Mouse (Mus musculus): ENCODE data around the gene Atad2b. TPM values are rescaled to one million over a fixed set of nuclear protein-coding genes. Genes with fewer than 3 reads are reported as not detected.

The Atad2b gene
- polyA plus RNA-seq (2015; fragmentation: Nextera tagmentation; extraction: Ambion mirVana): 4.8 and 5.2 TPM in 2 replicates

DNA sequence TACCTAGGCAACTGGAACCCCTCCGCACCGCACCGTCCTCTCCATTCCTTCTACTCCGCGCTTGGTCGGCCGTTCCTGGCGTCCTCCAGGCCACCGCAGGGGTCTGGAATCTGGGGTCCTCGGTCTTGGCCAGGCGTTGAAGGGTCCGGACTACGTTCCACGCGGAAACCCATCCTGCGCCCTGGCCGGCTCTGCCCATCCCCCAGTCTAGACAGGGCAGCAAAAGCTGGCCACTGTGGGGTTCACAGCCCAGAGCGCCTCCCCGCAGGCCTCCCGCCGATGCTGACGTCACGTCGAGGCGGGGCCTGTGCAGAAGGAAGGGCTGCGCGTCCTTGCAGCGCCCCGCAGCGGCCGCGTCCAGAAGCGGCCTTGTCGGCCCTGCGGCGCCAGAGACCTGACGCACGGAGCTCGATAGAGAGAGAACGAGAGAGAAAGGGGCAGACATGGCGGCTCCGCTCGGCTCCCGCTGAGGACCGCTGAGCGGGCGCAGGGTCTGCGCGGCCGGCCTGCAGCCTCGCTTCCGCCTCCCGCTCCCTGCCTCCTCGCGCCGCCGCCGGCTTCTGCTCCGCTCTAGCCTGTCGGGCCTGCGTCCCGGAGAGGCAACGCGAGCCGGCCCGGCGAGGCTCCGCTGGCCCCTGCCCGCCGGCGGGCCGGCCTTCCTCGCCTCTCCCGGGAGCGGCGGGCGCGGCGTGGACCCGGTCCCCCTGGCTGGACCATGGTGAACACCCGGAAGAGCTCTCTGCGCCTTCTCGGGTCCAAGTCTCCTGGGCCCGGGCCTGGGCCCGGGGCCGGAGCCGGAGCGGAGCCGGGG, at the start of gene Atad2b:
Gene Atad2b (plus strand): TSS at position 360 of the 811 bp plus-strand sequence.

DNA sequence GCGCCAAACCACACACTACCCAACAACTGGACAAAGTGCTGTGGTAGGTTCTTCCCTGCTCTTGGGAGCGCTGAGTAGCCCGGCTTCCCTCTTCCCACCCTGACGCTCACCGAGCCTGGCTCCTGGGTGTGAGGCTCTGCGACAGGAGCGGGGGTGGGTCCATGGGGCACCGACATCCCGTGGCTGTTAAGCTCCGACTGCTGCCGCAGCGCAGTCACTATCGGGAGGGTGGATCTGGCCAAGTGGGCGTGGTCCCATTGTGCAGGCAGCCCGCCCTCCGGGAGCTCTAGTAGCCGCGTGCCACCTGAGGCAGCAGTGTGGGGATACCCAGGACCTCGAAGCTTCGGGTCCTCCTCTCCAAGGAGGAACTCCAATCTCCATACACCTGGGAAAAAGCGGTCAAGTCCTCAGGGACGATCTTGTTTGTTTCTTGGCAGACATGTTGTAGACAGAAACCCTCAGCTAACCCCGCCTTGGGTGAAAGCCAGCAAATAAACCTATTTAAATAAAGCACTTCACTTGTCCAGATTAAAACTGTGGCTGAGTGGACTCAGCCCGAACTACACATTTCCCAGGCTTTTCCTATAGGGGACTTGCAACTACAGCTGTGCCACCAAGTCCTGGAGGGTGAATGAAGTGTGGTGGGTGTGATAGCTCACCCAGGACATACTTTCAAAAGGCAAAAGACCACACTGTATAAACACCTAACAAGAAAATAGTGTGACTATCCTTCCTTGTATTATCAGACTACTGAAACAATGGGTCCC, 42.8 kb upstream of the Atad2b start, which contains the start of gene Mfsd2b:
Gene Mfsd2b (minus strand): TSS at position 199 of the 767 bp plus-strand sequence.

DNA sequence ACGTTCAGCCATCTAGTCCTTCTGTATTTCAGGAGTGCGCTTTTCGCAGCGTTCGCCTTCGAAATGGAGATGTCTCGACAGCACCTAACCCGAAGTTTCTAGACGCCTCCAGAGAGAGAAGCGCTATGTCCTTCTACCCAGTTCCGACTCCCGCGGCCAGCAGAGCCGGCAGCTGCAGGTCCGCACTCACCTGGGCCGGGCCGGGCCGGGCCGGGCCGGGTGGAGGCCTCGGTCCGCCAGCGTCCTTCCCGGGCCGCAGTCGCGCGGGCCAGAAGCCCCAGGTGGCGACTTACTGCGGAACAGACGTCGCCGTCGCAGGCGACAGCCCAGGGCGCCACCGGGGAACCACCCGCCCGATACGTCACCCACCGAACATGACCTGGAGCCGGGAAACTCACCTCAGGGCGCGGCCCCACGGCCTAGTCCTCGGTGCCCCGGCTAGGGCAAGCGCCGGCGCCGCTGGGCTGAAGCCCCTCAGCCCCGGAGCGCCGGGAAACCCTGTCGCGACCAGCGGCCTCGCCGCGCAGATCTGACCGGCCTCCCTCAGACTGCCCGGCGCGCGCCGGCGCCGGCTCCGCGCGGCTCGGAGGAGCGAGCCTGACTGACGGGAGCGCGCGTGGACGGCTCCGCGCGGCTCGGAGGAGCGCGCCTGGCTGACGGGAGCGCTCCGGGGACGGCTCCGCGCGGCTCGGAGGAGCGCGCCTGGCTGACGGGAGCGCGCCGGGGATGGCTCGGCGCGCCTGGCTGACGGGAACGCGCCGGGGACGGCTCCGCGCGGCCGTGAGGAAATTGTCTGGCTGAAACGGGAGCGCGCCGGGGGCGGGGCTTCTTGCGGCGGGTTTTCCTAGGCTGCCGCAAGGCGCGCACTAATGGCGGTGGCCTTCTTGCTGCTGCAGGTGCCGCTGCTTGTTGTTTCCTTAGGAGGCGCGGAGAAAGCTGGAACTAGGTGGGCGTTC, 9.9 kb upstream of the Atad2b start, which contains the start of gene Ubxn2a:
Gene Ubxn2a (minus strand): TSS at position 755 of the 956 bp plus-strand sequence.

Other genes starting within 250 kb of the Atad2b start
- 0.15 and 0.16 TPM in 2 replicates for gene Fam228a, start 178.9 kb upstream of the Atad2b start, polyA plus RNA-seq (2015; fragmentation: Nextera tagmentation; extraction: Ambion mirVana)
- gene Pfn4, start 148.3 kb upstream of the Atad2b start, polyA plus RNA-seq (2015; fragmentation: Nextera tagmentation; extraction: Ambion mirVana): 1.7 TPM in 2 replicates
- gene Fam228b, start 148.1 kb upstream of the Atad2b start, polyA plus RNA-seq (2015; fragmentation: Nextera tagmentation; extraction: Ambion mirVana): 1.1 and 1.2 TPM in 2 replicates
- 130 and 131 TPM in 2 replicates for gene Sf3b6, start 99.8 kb upstream of the Atad2b start, polyA plus RNA-seq (2015; fragmentation: Nextera tagmentation; extraction: Ambion mirVana)
- 1.7 and 3.5 TPM in 2 replicates for gene Fkbp1b, start 75.8 kb upstream of the Atad2b start, polyA plus RNA-seq (2015; fragmentation: Nextera tagmentation; extraction: Ambion mirVana)
- gene Wdcp, start 74.0 kb upstream of the Atad2b start, polyA plus RNA-seq (2015; fragmentation: Nextera tagmentation; extraction: Ambion mirVana): 7.7 and 8.8 TPM in 2 replicates
- 0.24 and 0.31 TPM in 2 replicates for gene Mfsd2b, start 43.0 kb upstream of the Atad2b start, polyA plus RNA-seq (2015; fragmentation: Nextera tagmentation; extraction: Ambion mirVana)
- gene Ubxn2a, start 9.6 kb upstream of the Atad2b start, polyA plus RNA-seq (2015; fragmentation: Nextera tagmentation; extraction: Ambion mirVana): 35.2 and 35.3 TPM in 2 replicates

Data from skeletal muscle tissue, postnatal 0 days (tissue).